Mouse (Mus musculus) CD4-positive, CD25-positive, alpha-beta regulatory T cell, adult 4 months (primary cell): ENCODE measurements at regions not wholly inside any gene's neighbourhood (a gene's known extent, or its start where the extent isn't known, plus 50 kb on each side); places are given as distances from the start of the nearest gene placed in this dataset.

ENCODE experiments used
- ATAC-seq: one replicate; pipeline ENCODE4 v1.8.0; 2017

DNA sequence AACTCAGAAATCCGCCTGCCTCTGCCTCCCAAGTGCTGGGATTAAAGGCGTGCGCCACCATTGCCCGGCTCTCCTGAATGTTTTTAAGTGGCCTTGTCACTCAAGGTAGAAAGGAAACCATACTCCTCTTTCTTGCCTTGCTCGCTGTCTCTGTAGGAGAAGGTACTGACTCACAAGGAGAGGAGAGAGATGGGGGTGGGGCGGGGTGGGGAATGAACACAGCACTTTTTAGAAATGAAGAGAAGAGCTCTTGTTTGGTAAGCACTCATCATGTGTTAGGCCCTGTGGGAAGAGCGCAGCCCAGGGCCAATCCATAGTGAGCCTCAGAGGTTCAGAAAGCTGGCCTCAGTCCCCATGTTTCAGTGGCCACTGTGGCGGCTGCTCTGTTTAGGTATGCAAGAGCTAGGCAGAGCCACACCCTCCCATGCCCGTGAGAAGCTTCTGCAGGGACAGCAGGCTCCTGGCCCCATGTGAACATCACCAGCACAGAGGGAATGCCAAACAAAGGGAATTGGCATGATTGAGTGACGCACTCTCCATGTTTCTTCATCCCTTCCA, 1225.9 kb upstream of the A1bg start:
- no peak for ATAC-seq

GRCm38 (mm10) chr15:62147343-62147953, 1224.6 kb upstream of the A1bg start:
- ATAC-seq = no peak

GRCm38 (mm10) chr15:62145643-62146285, 1223.0 kb upstream of the A1bg start:
- no peak for ATAC-seq

GRCm38 (mm10) chr15:62144776-62145564, 1222.2 kb upstream of the A1bg start:
- peak; percentile 96 for ATAC-seq

DNA sequence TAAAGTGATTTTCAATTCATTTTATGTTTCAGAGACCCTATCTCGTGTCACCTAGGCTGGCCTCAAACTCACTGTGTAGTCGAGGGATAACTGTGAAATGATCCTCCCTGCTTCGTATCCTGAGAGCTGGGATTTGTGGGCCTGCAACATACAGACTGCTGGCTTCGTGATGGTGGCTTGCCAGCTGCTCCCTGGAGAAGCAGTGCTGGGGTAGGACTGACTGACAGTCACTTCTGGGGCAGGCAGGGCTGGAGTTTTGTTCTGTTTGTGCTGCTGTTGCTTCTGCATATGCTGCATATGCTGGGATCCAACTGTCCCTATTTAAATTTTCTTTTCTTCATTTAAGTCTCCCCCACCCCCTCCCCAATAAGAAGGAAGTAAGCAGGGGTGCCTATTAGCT, 1217.0 kb upstream of the A1bg start:
- no peak for ATAC-seq

- no peak for ATAC-seq
Measured at GRCm38 (mm10) chr15:62139192-62139591, 1216.4 kb upstream of the A1bg start.

- peak; percentile 56 for ATAC-seq
Measured at GRCm38 (mm10) chr15:62138701-62139100, 1215.9 kb upstream of the A1bg start.

- ATAC-seq = no peak
Measured at GRCm38 (mm10) chr15:62136932-62137594, 1214.3 kb upstream of the A1bg start.

DNA sequence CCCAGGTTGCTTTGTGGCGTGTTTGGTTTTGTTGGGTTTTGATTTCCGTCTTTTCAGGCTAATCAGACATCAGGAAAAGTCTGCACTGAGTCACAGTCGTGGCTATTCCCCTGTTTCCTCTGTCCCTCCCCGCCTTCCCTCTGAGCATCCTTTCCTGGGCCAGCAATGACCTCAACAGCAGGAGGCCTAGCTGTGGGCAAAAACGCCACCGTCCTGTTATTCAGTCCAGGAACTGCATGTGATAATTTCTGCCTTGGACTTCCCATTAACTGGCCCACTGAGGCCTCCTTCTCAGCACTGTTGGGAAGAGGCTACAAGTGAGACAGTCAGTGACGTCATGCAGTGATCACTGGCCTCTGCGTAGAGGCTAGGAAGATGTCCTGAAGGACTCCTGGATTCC, 1212.0 kb upstream of the A1bg start:
- ATAC-seq = no peak

DNA sequence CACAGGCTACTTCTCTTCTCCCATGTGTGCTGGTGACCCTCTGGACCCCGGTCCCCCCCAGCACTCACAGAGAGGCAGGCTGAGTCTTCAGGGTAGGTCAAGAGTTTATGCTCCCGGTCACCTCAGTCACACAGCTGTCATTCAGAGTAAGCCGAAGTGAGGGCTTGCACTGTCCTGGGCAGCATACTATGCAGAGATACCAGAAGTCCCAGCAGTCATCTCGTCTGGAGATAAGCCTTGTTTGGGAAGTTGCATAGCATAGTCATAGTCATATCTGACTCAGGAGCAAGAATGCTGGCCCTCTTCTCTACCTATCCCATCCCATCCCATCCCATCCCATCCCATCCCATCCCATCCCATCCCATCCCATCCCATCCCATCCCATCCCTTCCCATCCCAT, 1211.5 kb upstream of the A1bg start:
- no peak for ATAC-seq

DNA sequence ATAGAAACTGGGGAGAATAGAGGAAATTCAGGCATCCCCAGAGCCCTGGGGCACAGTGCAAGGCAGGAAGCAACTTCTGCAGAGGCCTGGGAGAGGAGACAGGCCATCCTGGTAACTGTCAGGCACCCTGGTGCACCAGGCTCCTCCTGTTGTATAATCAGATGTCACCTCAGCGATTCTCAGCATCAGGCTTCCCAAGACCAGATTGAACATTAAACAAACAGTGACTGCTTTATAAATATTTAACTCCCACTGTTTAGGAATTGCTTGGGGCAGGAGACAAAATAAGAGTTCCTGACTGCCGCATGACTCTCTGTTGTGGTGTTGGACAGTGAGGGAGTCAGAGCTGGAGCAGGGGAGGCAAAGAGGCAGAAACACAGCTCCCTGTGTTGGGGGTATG, 1210.1 kb upstream of the A1bg start:
- no peak for ATAC-seq

GRCm38 (mm10) chr15:62131686-62132085, 1208.9 kb upstream of the A1bg start:
- no peak for ATAC-seq

DNA sequence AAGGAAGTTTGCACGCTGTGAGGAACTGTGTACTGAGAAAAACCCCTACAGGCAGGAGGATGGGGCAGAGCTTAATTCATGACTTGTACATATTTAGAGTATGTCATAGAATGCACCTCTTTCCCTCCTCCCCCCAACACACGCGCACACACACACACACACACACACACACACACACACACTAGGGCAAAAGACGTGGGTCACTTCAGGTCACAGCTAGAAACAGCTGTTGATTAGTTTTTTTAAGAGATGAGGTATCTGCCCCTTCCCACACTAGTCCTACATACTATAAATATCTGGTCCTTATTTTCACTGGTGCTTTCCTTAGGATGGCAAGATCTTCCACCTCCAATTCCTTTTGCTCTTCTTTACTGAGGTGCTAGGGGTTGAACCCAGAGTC, 1207.7 kb upstream of the A1bg start:
- no peak for ATAC-seq

DNA sequence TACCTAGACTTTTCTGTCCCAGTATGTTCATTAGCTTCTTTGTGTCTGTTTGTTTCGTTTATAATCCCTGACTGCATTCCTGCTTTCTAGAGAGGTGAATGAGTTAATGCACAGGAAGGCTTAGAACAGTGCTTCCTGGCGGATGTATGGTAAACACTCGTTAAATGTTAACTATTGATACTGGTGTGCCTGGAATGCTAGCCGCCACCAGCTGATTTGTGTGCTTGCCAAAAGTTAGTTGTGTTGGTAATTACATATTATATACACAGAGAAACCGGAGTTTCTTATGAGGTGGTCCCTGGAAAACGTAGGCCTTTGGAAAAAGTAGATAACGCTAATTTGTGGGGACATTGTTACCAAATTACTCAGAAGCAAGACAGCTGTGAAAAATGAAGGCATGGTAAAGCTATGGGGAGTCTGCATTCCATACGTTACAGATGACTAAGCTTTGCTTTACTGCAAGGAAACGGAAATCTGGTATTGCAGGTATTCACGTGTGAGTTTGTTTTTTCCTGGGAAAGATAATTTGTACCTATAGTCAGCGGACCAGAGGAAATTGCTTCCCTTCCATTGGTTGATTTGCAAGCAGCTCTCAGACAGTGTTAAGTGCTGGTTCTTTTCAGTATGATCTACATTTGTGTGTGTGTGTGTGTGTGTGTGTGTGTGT, 1205.9 kb upstream of the A1bg start:
- ATAC-seq = no peak

- ATAC-seq = no peak
Measured at GRCm38 (mm10) chr15:62127602-62128158, 1204.9 kb upstream of the A1bg start.

DNA sequence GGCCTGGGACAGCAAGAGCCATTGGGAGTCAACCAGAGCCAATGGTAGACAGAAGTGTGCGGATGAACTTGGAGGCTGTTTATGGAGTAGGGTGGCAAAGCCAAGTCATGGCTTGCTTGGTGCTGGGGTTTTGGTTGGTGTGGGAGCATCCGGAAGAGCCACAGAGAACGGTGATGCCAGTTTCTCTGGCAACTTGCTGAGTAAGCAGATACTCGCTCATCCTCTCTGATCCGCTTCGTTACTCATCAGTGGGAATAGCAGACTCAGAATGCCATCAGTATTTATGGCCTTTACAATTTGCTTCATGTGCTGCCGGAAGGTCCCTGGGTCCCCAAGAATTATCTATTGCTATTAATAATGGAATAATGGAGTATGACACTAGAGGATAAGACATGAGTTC, 1202.9 kb upstream of the A1bg start:
- no peak for ATAC-seq

DNA sequence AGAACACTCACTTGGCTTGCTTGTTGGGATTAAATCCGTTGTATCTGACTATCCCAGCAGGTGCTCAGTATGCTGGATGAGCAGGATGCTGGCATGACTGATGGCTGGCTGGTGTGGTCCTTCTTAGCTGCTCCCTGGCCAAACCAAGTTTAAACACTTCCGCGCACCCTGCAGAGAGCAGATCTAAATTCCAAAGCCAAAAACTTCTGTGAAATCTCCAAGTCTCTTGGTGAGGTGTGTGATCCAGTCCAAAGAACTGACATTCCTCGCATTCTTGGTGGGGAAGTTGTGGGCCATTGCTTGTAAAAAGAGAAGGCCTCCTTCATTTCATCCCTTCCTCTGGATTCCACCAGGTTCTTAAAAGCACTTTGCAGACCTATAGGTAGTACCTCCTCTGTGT, 1200.9 kb upstream of the A1bg start:
- no peak for ATAC-seq

- ATAC-seq = no peak
Measured at GRCm38 (mm10) chr15:62122265-62123023, 1199.6 kb upstream of the A1bg start.

DNA sequence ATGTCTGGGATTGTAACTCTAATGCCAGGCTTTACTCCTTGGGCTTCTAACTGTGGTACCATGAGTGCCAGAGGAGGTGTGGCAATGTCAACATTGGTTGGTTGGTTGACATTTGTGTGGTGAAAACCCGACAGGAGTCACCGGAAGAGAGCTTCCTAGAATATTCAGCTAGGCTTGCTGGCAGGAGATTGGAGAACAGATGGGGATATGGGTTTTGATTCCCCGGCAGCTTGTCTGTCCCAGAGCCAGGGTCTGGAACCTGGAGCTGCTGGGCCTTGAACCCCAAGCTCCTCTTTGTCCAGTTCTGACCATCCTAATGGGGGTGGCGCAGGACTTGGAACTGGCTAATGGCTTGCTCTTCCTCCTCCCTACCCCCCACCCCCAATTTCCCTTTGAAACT, 1198.9 kb upstream of the A1bg start:
- ATAC-seq = no peak

DNA sequence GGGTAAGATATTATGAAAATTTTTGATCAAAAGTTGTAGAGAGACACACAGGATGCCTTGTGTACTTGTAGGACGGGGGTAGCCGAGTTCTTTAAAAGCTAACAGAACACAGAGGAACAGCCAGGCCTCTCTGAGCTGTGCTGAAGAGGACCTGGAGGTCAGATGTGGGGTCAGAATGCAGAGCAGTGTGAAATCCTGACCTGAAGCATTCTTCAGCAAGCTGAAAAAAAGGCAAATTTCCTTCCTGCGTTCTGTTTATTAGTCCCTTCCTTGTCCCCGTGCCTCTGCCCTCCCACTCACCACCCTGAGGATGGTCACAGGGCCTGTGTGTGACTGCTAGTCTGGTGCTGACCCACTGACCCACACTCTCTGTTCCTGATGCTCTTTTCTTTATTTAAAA, 1197.9 kb upstream of the A1bg start:
- ATAC-seq = no peak

DNA sequence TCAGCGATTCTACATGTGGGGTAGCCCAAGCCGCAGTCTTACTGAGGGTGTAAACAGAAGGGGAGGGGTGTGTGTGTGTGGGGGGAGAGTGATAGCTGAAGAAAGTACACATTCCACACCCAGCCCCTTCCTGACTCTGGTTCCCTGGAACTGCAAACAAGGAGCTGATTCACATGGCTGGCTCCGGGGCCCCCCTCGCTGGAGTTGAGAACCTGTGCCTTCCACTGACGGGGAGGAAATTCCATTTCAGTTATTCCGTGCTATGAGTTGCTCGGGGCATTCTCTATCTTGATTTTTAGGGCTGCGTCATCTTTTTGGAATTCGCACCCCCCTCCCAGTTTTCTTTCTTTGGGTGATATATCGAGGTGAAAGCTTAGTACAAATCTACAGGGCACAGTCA, 1196.2 kb upstream of the A1bg start:
- no peak for ATAC-seq

DNA sequence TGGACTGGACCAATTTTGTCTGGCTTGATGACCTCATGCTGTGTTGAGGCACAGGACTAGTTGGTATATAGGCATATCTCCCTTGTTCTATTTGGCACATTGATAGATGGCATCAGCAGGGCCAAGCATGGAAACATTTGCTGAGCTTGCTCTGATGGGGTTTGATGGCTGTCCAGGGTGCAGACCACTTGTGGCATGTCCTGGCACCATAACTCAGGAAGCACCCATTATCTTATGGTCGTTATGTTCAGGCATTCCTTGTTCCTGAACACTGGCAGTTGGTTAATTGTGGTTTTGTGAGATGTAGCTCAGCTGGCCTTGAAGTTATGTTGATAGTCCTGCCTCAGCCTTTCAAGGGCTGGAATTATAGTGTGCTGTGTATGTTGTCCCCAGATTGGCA, 1193.4 kb upstream of the A1bg start:
- ATAC-seq = no peak
